Mouse (Mus musculus): Measurements from ENCODE around the gene Yes1.
"Not testable (repeated sequence)": the region's sequence is repeated elsewhere in the genome, so short reads cannot be mapped to it uniquely, and the experiment has no call there.

Yes1 gene

DNA sequence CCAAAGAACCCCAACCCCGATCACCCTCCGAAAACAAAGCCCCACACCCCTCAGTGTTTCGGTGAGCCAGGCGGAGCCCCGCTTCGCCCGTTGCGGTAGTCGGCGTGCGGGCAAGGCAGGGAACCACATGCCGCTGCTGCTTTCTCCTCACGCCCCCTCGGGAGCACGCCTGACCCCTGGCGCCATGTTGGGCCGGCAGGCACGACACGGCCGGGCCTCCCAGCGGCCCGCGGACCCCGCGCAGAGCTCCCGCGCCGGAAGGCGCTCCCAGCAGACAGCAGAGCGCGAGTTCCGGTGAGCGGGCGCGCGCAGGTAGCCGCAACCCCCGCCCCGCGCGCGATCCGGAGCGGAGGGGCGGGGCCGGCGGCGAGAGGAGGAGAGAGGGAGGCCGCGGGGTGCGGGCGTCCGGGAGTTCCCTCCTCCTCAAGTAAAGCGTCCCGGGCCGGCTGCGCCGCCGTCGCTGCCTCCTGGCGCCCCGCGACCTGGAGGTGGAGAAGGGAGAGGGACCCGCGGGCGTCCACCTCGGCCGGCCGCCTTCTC lies at the start of gene Yes1:
Gene Yes1 (plus strand): TSS at position 371 of the 540 bp plus-strand sequence.
- DNase-seq, result peak; percentile 88 to 93

GRCm38 (mm10) chr5:32564697-32565096 lies 46.3 kb upstream of the Yes1 start:
- DNase-seq, result no peak

DNA sequence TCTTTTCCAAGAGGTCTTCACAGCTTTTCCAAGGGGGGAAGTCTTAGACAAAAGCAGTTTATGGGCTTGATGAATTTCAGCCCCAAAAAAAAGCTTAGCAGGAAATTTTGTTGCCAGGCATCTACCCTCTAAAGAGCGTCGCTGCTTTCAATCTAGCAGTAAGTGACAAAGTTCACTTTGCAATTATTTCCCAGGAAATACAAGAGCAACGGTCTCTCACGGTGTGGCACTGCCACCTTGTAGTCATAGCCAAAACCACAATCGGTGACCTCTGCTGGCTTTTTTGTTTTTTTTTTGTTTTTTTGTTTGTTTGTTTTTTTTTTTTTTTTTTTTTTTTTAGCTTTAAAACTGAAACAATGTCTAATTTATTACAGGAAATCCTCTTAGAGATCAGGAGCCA lies 39.2 kb upstream of the Yes1 start:
- DNase-seq, result peak; percentile 3 to 7

DNA sequence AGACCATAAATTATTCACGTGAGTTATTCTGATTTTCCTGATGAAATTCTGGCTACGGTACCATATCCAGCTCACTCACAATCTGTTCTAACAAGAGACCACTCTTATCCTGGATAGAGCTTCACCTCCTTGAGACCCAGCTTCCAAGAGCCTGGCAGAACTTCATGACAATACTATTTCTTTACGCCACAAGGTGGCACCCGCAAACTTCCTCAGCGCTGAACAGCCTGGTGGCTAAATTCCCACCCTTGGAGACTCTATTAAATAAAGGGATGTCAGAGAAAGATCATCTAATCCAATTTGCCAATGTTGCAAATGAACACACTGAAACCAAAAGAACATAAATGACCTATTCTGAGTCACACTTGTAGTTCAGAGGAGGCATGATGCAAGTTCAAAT lies 22.8 kb upstream of the Yes1 start:
- DNase-seq, result peak; percentile 68 to 73

GRCm38 (mm10) chr5:32593793-32594192 lies 17.2 kb upstream of the Yes1 start:
- DNase-seq, result no peak

GRCm38 (mm10) chr5:32594358-32594757 lies 16.6 kb upstream of the Yes1 start:
- peak in 1 of 2 experiments; percentile 21 for DNase-seq

- no peak for DNase-seq
Measured at GRCm38 (mm10) chr5:32605911-32606310, 5.1 kb upstream of the Yes1 start.

GRCm38 (mm10) chr5:32607776-32608355 lies 3.1 kb upstream of the Yes1 start:
- DNase-seq, result peak in 1 of 2 experiments; percentile 24

DNA sequence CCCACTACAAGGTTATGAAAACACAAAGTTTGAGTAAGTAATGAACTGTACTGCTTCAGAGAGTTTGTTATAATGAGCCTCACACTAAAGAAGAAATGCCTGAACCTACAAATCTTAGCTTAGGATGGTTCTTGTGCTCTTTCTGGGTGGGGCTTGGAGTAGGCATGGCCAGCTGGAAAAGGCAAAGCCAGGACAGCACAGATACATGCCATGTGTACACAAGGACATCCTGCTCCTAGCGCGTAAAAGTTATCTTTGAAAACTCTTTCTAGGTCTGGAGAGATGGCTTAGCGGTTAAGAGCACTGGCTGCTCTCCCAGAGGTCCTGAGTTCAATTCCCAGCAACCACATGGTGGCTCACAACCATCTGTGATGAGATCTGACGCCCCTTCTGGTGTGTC lies 2.5 kb upstream of the Yes1 start:
- peak in 1 of 2 experiments; percentile 9 for DNase-seq

DNA sequence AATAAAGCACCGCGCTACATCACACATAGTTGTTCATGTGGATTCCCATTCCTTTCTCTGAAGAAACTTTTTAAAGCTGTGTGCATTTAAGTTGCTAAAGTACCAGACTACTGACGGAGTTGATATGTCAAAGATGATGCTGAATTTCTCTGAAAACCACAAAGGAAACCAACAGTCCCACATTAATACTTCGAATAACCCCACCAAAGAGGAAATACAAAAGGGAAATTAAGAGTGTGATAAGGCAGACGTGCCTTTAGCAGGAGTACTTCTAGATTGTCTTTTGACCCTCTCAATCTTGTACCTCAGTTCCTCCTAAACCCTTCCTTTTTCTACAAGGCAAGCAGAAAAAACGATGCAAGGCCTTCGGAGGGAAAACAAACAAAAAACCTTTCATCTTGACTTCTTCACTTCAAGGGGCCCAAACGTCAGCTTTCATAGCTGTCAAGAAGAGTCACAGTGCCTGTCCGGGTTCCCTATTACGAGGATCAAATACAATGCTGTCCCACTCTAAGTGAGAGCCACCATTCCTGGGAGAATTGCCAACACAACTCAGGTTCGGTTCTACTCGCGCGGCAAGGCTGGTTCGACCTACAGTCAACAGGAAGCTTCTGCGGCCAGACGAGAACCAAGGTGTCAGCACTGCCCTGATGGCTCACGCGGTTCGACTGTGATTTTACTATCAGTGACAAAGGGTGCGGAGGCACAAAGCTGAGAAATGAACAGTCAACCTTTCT lies 739 bp upstream of the Yes1 start:
- peak; percentile 58 to 76 for DNase-seq

DNA sequence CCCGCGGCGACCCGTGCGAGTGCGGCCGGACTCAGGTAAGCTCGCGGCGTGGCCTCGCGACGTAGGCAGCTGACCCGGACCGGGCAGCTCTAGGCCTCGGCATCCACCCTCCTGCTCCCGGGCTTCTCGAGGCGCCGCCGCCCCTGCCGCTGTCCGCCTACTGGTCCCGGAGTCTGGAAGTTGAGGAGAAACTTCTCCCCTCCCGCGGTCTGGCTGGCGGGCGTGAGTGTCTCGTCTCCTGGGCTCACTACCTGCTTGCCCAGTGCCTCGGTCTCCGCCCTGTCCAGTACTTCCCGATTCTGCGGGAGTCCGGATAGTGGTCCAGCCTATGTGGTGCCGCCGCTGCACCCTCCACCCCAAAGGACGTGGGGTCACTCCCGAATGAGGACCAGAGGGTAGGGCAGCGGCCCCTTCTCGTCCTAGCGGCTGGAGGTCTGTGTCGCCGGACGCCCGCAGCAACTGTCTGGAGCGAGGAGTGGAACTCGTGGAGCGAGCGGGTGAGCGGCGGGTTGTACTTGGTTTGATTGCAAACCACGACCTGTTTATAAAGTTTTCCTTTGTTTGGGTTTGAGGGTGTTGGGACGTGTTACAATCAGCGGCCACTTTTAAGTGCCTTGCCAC lies 480 bp downstream of the Yes1 start:
- DNase-seq, result peak; percentile 67 to 75

DNA sequence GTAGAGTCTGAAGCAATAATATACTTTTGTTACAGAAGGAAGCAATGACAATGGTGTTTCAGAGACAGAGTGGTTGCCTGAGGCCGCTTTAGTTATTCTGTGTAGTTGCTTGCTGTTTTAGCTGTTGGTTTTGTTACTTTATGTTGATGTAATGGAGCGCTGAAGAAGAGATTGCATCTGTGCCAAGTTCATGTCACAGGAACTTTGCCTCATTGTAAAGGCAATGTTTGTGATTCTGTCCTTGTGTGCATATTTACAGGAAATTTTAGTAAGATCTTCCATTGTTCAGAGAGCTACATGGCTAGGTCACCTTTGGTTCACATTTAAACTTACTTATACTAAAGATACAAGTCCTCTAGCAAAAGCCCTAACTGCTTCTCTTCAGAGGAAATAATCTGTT lies 3.3 kb downstream of the Yes1 start:
- DNase-seq, result no peak

DNA sequence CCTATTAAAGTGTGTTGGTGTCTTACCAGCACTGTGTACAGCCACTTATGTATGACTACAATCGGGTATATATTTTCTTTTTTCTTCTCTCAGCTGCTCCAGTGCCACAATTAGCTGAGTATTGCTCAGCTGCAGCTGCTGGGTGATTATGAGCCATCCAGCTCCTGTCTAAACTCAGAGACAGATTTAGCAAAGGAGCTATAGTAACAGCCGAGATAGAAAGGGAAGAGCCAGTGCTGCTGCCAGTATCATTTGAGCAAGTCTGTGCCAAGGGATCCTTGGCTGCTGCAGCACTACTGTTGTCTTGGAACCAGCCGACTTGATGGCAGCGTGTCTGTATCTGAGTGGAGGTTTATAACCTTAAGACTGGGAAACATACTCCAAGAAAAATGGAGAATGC lies 3.7 kb downstream of the Yes1 start:
- no peak for DNase-seq

GRCm38 (mm10) chr5:32616489-32616888 lies 5.5 kb downstream of the Yes1 start:
- not testable (repeated sequence) for DNase-seq

DNA sequence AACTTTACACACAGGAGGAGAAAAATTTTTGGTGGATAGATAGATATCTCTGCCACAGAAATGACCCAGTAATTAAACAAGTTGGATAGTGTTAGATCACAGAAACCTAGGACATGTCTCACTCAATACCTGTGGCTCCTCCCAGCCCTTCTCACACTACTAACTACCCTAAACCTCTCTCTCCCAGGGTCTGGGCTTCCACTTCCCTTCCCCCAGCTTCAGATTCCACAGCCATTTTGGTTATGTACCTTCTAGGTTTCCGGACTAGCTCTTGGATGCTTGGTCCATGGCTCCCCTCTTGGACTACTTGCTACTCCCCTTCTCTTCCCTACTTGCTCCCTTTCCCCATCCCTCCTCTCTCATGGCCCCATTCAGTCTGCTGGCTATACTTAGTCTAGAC lies 6.9 kb downstream of the Yes1 start:
- no peak for DNase-seq

- DNase-seq, result no peak
Measured at GRCm38 (mm10) chr5:32623649-32624048, 12.7 kb downstream of the Yes1 start.

DNA sequence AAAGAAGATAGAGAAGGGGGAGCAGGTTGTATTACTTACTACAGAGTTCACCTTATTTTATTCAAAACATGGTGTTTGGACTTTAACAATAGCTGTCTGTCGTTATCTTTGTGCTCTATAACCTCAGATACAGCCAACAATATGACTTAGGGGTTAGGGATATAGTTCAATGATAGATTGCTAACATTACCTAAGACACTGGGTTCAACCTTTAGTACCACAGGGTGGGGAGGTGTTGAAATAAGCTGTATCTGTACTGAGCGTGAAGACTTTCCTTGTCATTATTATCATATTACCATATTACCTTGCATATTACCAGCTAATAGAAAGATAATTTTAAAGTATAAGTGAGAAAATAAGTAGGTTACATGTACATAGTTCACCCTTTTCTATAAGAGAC lies 13.8 kb downstream of the Yes1 start:
- no peak for DNase-seq

DNA sequence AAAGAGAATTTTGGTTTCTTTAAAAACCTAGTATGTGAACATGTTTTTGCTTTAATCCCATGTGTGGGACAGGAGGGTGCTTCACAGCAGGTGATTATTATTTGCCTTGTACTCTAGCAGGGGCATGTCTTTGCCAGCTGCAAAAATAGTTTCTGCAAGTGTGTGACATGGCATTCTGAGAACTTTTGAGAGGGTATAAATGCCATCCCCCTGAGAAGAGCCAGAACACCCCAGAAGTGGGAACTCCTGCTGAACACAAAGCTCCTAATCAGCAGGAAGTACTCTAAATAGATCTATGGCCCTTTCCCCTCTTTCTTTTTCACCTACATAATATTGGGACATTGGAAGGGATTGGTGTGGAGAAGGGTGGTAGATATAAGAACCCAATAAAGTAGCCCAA lies 22.2 kb downstream of the Yes1 start:
- no peak for DNase-seq

GRCm38 (mm10) chr5:32657386-32657785 lies 46.4 kb downstream of the Yes1 start:
- DNase-seq, result no peak

GRCm38 (mm10) chr5:32682475-32682874 lies 71.5 kb downstream of the Yes1 start:
- no peak for DNase-seq

GRCm38 (mm10) chr5:32693411-32693810 lies 82.4 kb downstream of the Yes1 start:
- DNase-seq, result no peak

DNA sequence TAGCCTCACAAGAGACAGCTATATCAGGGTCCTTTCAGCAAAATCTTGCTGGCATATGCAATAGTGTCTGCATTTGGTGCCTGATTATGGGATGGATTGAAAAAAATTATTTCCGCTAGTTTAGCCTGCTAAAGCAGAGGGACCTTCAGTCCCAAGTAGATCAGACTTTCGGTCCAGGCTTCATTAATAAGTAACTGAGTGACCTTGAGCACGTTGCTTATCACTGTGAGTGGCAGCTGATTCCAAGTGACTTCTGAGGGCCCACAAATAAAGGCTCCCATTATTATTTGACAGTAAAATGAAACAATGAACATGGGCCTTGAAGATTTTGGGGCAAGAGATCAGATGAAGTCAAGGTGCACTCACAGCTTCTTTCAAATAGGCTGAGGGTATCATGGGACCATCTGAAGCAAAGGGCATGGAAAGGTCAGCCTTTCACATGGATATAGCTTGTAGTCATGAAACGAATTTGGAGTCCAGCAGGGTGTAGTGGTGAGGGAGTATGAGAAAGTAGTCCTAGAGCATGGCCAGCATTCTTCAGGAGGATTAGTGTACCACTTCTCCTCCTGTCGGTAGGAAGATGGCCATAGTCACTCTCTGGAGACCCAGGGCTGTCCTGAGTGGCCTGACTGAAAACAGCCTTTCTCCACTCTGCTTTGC lies 86.4 kb downstream of the Yes1 start:
- DNase-seq, result no peak

- no peak for DNase-seq
Measured at GRCm38 (mm10) chr5:32706226-32706780, 95.3 kb downstream of the Yes1 start.
